Mouse (Mus musculus) megakaryocyte, adult 5-6 weeks (primary cell): Measurements from ENCODE around the gene Mgat5. TPM values are rescaled to one million over a fixed set of nuclear protein-coding genes. Genes with fewer than 3 reads are reported as not detected.

ENCODE experiments used
- ATAC-seq: 2 replicates; pipeline ENCODE4 v1.8.0; 2016; ENCODE audit warnings: mild to moderate bottlenecking, inconsistent platforms; ENCODE audit not compliant: poor library complexity, severe bottlenecking
- total RNA-seq, 2 experiments: library from RNA; stranded (forward) in 1 of 2; stranded (reverse) in 1 of 2; fragments of 153-499, 151-499 nt in 1 of 2; fragments of 221-1000, 200-1000 nt in 1 of 2; gene quantifications; 2 replicates each; pipeline versions ENCODE4 v1.2.3 to v1.2.4; 2015 to 2017

The Mgat5 gene
- total RNA-seq, 2 experiments from 2014 or later = 14.4 to 15.9 TPM

- ATAC-seq = no peak
Measured at GRCm38 (mm10) chr1:127373559-127373958, 168.7 kb downstream of the Mgat5 start.

- no peak for ATAC-seq
Measured at GRCm38 (mm10) chr1:127374157-127374556, 169.3 kb downstream of the Mgat5 start.

GRCm38 (mm10) chr1:127380140-127380539, 175.3 kb downstream of the Mgat5 start:
- no peak for ATAC-seq

GRCm38 (mm10) chr1:127380749-127381501, 176.1 kb downstream of the Mgat5 start:
- no peak for ATAC-seq

- ATAC-seq = no peak
Measured at GRCm38 (mm10) chr1:127383071-127383470, 178.3 kb downstream of the Mgat5 start.

- no peak for ATAC-seq
Measured at GRCm38 (mm10) chr1:127387226-127387625, 182.4 kb downstream of the Mgat5 start.

GRCm38 (mm10) chr1:127387661-127388060, 182.8 kb downstream of the Mgat5 start:
- ATAC-seq = no peak

GRCm38 (mm10) chr1:127394716-127395115, 189.9 kb downstream of the Mgat5 start:
- no peak for ATAC-seq

GRCm38 (mm10) chr1:127395724-127396123, 190.9 kb downstream of the Mgat5 start:
- no peak for ATAC-seq

- no peak for ATAC-seq
Measured at GRCm38 (mm10) chr1:127396569-127397349, 191.9 kb downstream of the Mgat5 start.

- no peak for ATAC-seq
Measured at GRCm38 (mm10) chr1:127397396-127397795, 192.6 kb downstream of the Mgat5 start.

- no peak for ATAC-seq
Measured at GRCm38 (mm10) chr1:127398186-127398585, 193.4 kb downstream of the Mgat5 start.

GRCm38 (mm10) chr1:127400198-127400597, 195.4 kb downstream of the Mgat5 start:
- no peak for ATAC-seq

- ATAC-seq = no peak
Measured at GRCm38 (mm10) chr1:127400666-127401065, 195.9 kb downstream of the Mgat5 start.

- ATAC-seq = no peak
Measured at GRCm38 (mm10) chr1:127404655-127405054, 199.8 kb downstream of the Mgat5 start.

GRCm38 (mm10) chr1:127408957-127409423, 204.2 kb downstream of the Mgat5 start:
- no peak for ATAC-seq

- peak; percentile 51 for ATAC-seq
Measured at GRCm38 (mm10) chr1:127409512-127409911, 204.7 kb downstream of the Mgat5 start.

- ATAC-seq = no peak
Measured at GRCm38 (mm10) chr1:127414500-127414899, 209.7 kb downstream of the Mgat5 start.

- ATAC-seq = no peak
Measured at GRCm38 (mm10) chr1:127415896-127416295, 211.1 kb downstream of the Mgat5 start.

- no peak for ATAC-seq
Measured at GRCm38 (mm10) chr1:127416971-127417370, 212.2 kb downstream of the Mgat5 start.

GRCm38 (mm10) chr1:127418916-127419575, 214.2 kb downstream of the Mgat5 start:
- no peak for ATAC-seq
